ENCODE assay signal across 8 mouse cellular contexts in genomic region chr10:61452645-61453044, GRCm38 (mm10). TPM values are rescaled to one million over a fixed set of nuclear protein-coding genes. Genes with fewer than 3 reads are reported as not detected.
A peak's percentile ranks its signal among the peaks of the same experiment; 100 is the strongest.
DNase-seq lines count a peak whose midpoint lies in the region; ATAC-seq and TF ChIP-seq lines count a peak whose summit lies in the region.

Gene Eif4ebp2, minus strand, starts transcription at chr10:61452661.

- 1% methylated on average over 35 of the region's 36 CpGs for WGBS in bone marrow, adult 2 months
- WGBS in embryonic facial prominence, embryonic 15.5 days, result under 1% methylated on average over 35 of the region's 36 CpGs
- 1% methylated on average over 34 of the region's 36 CpGs for WGBS in limb, embryonic 14.5 days
- WGBS in midbrain, postnatal 0 days, result 2% methylated on average over 29 of the region's 36 CpGs

- peak within 1 kb of the TSS; percentile 64 for H3K4me2 ChIP-seq in embryonic facial prominence, embryonic 15.5 days (replicated peaks)
- H3K4me2 ChIP-seq in limb, embryonic 14.5 days (replicated peaks; ENCODE audit: low read depth, low read length, severe bottlenecking), result peak within 1 kb of the TSS; percentile 87
- H3K4me2 ChIP-seq in midbrain, postnatal 0 days (ENCODE audit: low read depth, low read length, poor library complexity, severe bottlenecking), result peak within 1 kb of the TSS; percentile 73

- peak within 1 kb of the TSS; percentile 88 for H3K9ac ChIP-seq in embryonic facial prominence, embryonic 15.5 days
- H3K9ac ChIP-seq in limb, embryonic 14.5 days (ENCODE audit: low read depth, low read length, severe bottlenecking), result peak within 1 kb of the TSS; percentile 87
- H3K9ac ChIP-seq in midbrain, postnatal 0 days (replicated peaks; ENCODE audit: low read length, poor library complexity, severe bottlenecking), result peak within 1 kb of the TSS; percentile 84

- peak within 1 kb of the TSS; percentile 92 for H3K27ac ChIP-seq in bone marrow, adult 2 months (ENCODE audit: control insufficient read depth, insufficient read depth, low read depth, low read length, poor library complexity)
- H3K27ac ChIP-seq in embryonic facial prominence, embryonic 15.5 days (replicated peaks), result peak within 1 kb of the TSS; percentile 78
- H3K27ac ChIP-seq in limb, embryonic 14.5 days (replicated peaks; ENCODE audit: low read depth, low read length), result peak within 1 kb of the TSS; percentile 75
- H3K27ac ChIP-seq in midbrain, postnatal 0 days (ENCODE audit: low read depth, low read length), result peak within 1 kb of the TSS; percentile 77

- peak within 1 kb of the TSS; percentile 99 for H3K4me3 ChIP-seq in bone marrow, adult 2 months (replicated peaks; ENCODE audit: control insufficient read depth, low read depth, low read length)
- H3K4me3 ChIP-seq in embryonic facial prominence, embryonic 15.5 days (replicated peaks), result peak within 1 kb of the TSS; percentile 96
- H3K4me3 ChIP-seq in limb, embryonic 14.5 days (replicated peaks; ENCODE audit: low read length), result peak within 1 kb of the TSS; percentile 99
- H3K4me3 ChIP-seq in midbrain, postnatal 0 days (ENCODE audit: low read depth, low read length), result peak within 1 kb of the TSS; percentile 75

- H3K4me1 ChIP-seq in bone marrow, adult 2 months (ENCODE audit: control insufficient read depth, insufficient read depth, low read length), result peaks cover 4% of the 10 kb centered on the region; the same call in 1 of the 2 replicates
- H3K4me1 ChIP-seq in embryonic facial prominence, embryonic 15.5 days, result peaks cover 38% of the 10 kb centered on the region
- peaks cover 18% of the 10 kb centered on the region for H3K4me1 ChIP-seq in limb, embryonic 14.5 days (ENCODE audit: control insufficient read depth, insufficient read depth, low read length)
- H3K4me1 ChIP-seq in midbrain, postnatal 0 days (ENCODE audit: insufficient read depth, low read length), result peaks cover 9% of the 10 kb centered on the region; the same call in 1 of the 2 replicates

- DNase-seq in 416B (ENCODE audit: low read depth), result peak; percentile 99
- peak; percentile 100 for DNase-seq in heart, adult 8-10 months (ENCODE audit: low spot score)
- peak; percentile 99 for DNase-seq in kidney, adult 9 months
- DNase-seq in limb, embryonic 14.5 days (ENCODE audit: low spot score), result peak; percentile 98
- peak; percentile 99 for DNase-seq in midbrain, postnatal 0 days (ENCODE audit: low spot score)
- peak; percentile 99 to 100 for DNase-seq in spleen, postnatal 14 days (ENCODE audit: low spot score in 2 of 2)

- H3K36me3 ChIP-seq in embryonic facial prominence, embryonic 15.5 days, result 0 out of 2 replicates have a peak, but pooled peaks cover 4% of the 10 kb centered on the region
- peaks cover 8% of the 10 kb centered on the region; the same call in 1 of the 2 replicates for H3K36me3 ChIP-seq in limb, embryonic 14.5 days (ENCODE audit: control insufficient read depth, insufficient read depth, low read length)
- no peaks in the 10 kb centered on the region; the same call in 1 of the 2 replicates for H3K36me3 ChIP-seq in midbrain, postnatal 0 days (ENCODE audit: insufficient read depth, low read length)

- peak; percentile 99 for ATAC-seq in embryonic facial prominence, embryonic 15.5 days (ENCODE audit: insufficient number of reproducible peaks, low FRiP score, low TSS enrichment, low read depth)
- peak; percentile 99 for ATAC-seq in limb, embryonic 14.5 days (ENCODE audit: low FRiP score, low read depth)
- peak; percentile 98 for ATAC-seq in midbrain, postnatal 0 days (ENCODE audit: low FRiP score)

- peak; percentile 96 for TF ChIP-seq POLR2A in bone marrow, adult 2 months (IDR thresholded peaks at IDR 0.05; ENCODE audit: borderline replicate concordance, control insufficient read depth, low read depth, low read length)
- peak; percentile 79; the same call in 1 of the 2 replicates for TF ChIP-seq POLR2A in limb, embryonic 14.5 days (IDR thresholded peaks at IDR 0.05; ENCODE audit: borderline replicate concordance, extremely low read depth, insufficient read depth, insufficient read length)

- H3K27me3 ChIP-seq in embryonic facial prominence, embryonic 15.5 days, result no peaks in the 10 kb centered on the region
- no peaks in the 10 kb centered on the region for H3K27me3 ChIP-seq in limb, embryonic 14.5 days (ENCODE audit: control insufficient read depth, insufficient read depth, low read length)
- H3K27me3 ChIP-seq in midbrain, postnatal 0 days (ENCODE audit: insufficient read depth, low read length), result no peaks in the 10 kb centered on the region

- no peaks in the 10 kb centered on the region for H3K9me3 ChIP-seq in embryonic facial prominence, embryonic 15.5 days (replicated peaks)
- H3K9me3 ChIP-seq in limb, embryonic 14.5 days (ENCODE audit: control insufficient read depth, low read length), result no peaks in the 10 kb centered on the region
- no peaks in the 10 kb centered on the region for H3K9me3 ChIP-seq in midbrain, postnatal 0 days (ENCODE audit: low read length)

- no peak for TF ChIP-seq CTCF in bone marrow, adult 2 months (IDR thresholded peaks at IDR 0.05; ENCODE audit: control insufficient read depth, insufficient read depth, low read length)
- TF ChIP-seq CTCF in midbrain, postnatal 0 days (IDR thresholded peaks at IDR 0.05), result no peak

RNA-seq across cellular contexts. Expression of gene Eif4ebp2, which starts in this region (rescaled TPM):
- 25.6 and 39.8 TPM in 2 replicates for polyA plus RNA-seq in bone marrow, adult 2 months (2011; ENCODE audit: insufficient read depth, insufficient read length, low replicate concordance, missing spikeins)
- polyA plus RNA-seq in embryonic facial prominence, embryonic 15.5 days (2015; fragmentation: Nextera tagmentation; extraction: Ambion mirVana), result 66.0 and 66.9 TPM in 2 replicates
- 10 to 100 TPM; 59.5 to 77.7 (median 70.8) TPM for total RNA-seq in heart, adult 8-10 months (2022)
- 55.4 and 77.6 TPM in 2 replicates for polyA plus RNA-seq in limb, embryonic 14.5 days (2012; rRNA removed)
- 42.7 and 50.4 TPM in 2 replicates for polyA plus RNA-seq in limb, embryonic 14.5 days (2014; fragmentation: Nextera tagmentation; extraction: Ambion mirVana)
- 14.2 and 18.5 TPM in 2 replicates for total RNA-seq in midbrain, postnatal 0 days (2014; rRNA removed)
- 24.9 and 27.0 TPM in 2 replicates for polyA plus RNA-seq in midbrain, postnatal 0 days (2015; fragmentation: Nextera tagmentation; extraction: Ambion mirVana)

Comparison
In these comparisons a context has a peak if more than half of its experiments do, and no peak if none do; other contexts are left out.
1. Peak in every context shown above with its lines: DNase-seq, ATAC-seq, H3K4me3 ChIP-seq and H3K27ac ChIP-seq.